Mouse (Mus musculus): ENCODE data around the gene Fkrp. TPM values are rescaled to one million over a fixed set of nuclear protein-coding genes. Genes with fewer than 3 reads are reported as not detected.
A peak's percentile ranks its signal among the peaks of the same experiment; 100 is the strongest.

Fkrp gene
- total and polyA plus RNA-seq, 2 experiments from 2014 or later: 45.4 to 73.8 TPM

- DNase-seq (ENCODE audit: low spot score) (no peak), ATAC-seq (no peak)
- Histone ChIP-seq H3K27me3 (ENCODE audit: insufficient read depth, low read length) (no peaks in the 10 kb centered on the region), H3K4me2 (ENCODE audit: low read depth, low read length) (0 out of 2 replicates have a peak overlapping the region, but pooled peaks have one; percentile 7), H3K4me3 (ENCODE audit: low read length) (no peak overlapping the region), H3K9me3 (ENCODE audit: low read length) (no peaks in the 10 kb centered on the region), H3K4me1 (ENCODE audit: insufficient read depth, low read length) (peaks cover 35% of the 10 kb centered on the region), H3K36me3 (ENCODE audit: insufficient read depth, low read length) (peaks cover 25% of the 10 kb centered on the region), H3K27ac (peak overlapping the region; percentile 64), H3K9ac (replicated peaks; ENCODE audit: low read length) (no peak overlapping the region)
- TF ChIP-seq CTCF (IDR thresholded peaks at IDR 0.05; ENCODE audit: low read depth): no peak
- 40% methylated on average over 3 of the region's 3 CpGs for WGBS
Measured at GRCm38 (mm10) chr7:16821091-16821490, 4.6 kb upstream of the Fkrp start.

DNA sequence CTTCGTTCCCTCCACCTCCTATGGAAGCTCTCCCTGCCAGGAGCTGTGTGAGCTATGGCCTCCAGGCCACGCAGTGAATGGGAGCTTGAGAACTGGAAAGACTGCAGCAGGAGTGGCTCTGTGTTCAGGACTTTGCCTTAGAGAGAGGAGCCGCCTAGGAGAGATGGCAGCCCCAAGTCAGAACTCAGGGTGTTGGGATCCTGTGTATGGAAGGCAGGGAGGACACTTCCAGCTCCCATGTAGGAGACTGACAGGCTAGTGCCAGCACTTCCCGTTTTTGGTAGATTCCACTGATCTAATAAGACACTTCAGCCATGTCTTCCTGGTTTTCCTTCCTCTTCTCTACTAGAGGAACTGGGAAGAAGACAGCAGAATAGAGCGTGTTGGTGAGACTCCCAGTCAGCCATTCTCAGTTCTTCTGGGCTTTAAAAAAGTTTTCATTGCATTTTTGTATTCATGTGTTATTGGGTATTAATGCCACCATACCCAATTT is 3.8 kb upstream of the Fkrp start:
- no peak overlapping the region for H3K4me3 ChIP-seq (ENCODE audit: low read length)
- no peak overlapping the region for H3K27ac ChIP-seq
- H3K27me3 ChIP-seq (ENCODE audit: insufficient read depth, low read length): no peaks in the 10 kb centered on the region
- H3K36me3 ChIP-seq (ENCODE audit: insufficient read depth, low read length): peaks cover 18% of the 10 kb centered on the region
- peaks cover 35% of the 10 kb centered on the region for H3K4me1 ChIP-seq (ENCODE audit: insufficient read depth, low read length)
- 68% methylated on average over 5 of the region's 5 CpGs for WGBS
- no peak for TF ChIP-seq CTCF (IDR thresholded peaks at IDR 0.05; ENCODE audit: low read depth)
- ATAC-seq (no peak), DNase-seq (ENCODE audit: low spot score) (no peak)
- no peak overlapping the region for H3K4me2 ChIP-seq (ENCODE audit: low read depth, low read length)
- no peak overlapping the region for H3K9ac ChIP-seq (replicated peaks; ENCODE audit: low read length)
- no peaks in the 10 kb centered on the region for H3K9me3 ChIP-seq (ENCODE audit: low read length)

- no peak for ATAC-seq
- H3K36me3 ChIP-seq (ENCODE audit: insufficient read depth, low read length): peaks cover 13% of the 10 kb centered on the region; the same call in 1 of the 2 replicates
- peaks cover 35% of the 10 kb centered on the region for H3K4me1 ChIP-seq (ENCODE audit: insufficient read depth, low read length)
- H3K4me2 ChIP-seq (ENCODE audit: low read depth, low read length): 0 out of 2 replicates have a peak overlapping the region, but pooled peaks have one; percentile 27
- no peaks in the 10 kb centered on the region for H3K9me3 ChIP-seq (ENCODE audit: low read length)
- no peak overlapping the region for H3K27ac ChIP-seq
- H3K27me3 ChIP-seq (ENCODE audit: insufficient read depth, low read length): no peaks in the 10 kb centered on the region
- no peak for TF ChIP-seq CTCF (IDR thresholded peaks at IDR 0.05; ENCODE audit: low read depth)
- DNase-seq (ENCODE audit: low spot score): no peak
- no peak overlapping the region for H3K4me3 ChIP-seq (ENCODE audit: low read length)
- WGBS: 65% methylated on average over 5 of the region's 5 CpGs
- H3K9ac ChIP-seq (replicated peaks; ENCODE audit: low read length): peak overlapping the region; percentile 21; the same call in 1 of the 2 replicates
Measured at GRCm38 (mm10) chr7:16819794-16820193, 3.3 kb upstream of the Fkrp start.

GRCm38 (mm10) chr7:16817693-16818092 is 1.2 kb upstream of the Fkrp start:
- Histone ChIP-seq H3K36me3 (ENCODE audit: insufficient read depth, low read length) (no peaks in the 10 kb centered on the region; the same call in 1 of the 2 replicates), H3K9me3 (ENCODE audit: low read length) (no peaks in the 10 kb centered on the region), H3K4me3 (ENCODE audit: low read length) (peak overlapping the region; percentile 99), H3K4me1 (ENCODE audit: insufficient read depth, low read length) (peaks cover 35% of the 10 kb centered on the region), H3K27me3 (ENCODE audit: insufficient read depth, low read length) (no peaks in the 10 kb centered on the region), H3K9ac (replicated peaks; ENCODE audit: low read length) (peak overlapping the region; percentile 100), H3K4me2 (ENCODE audit: low read depth, low read length) (peak overlapping the region; percentile 83), H3K27ac (peak overlapping the region; percentile 99; the same call in 1 of the 2 replicates)
- TF ChIP-seq CTCF (IDR thresholded peaks at IDR 0.05; ENCODE audit: low read depth): no peak
- ATAC-seq (no peak), DNase-seq (ENCODE audit: low spot score) (peak; percentile 16)
- 19% methylated on average over 3 of the region's 3 CpGs for WGBS

GRCm38 (mm10) chr7:16816078-16816474 is 456 bp downstream of the Fkrp start:
- no peaks in the 10 kb centered on the region for H3K27me3 ChIP-seq (ENCODE audit: insufficient read depth, low read length)
- 0% methylated on average over 47 of the region's 55 CpGs for WGBS
- peak overlapping the region; percentile 99 for H3K27ac ChIP-seq
- H3K9ac ChIP-seq (replicated peaks; ENCODE audit: low read length): peak overlapping the region; percentile 100
- peaks cover 32% of the 10 kb centered on the region for H3K4me1 ChIP-seq (ENCODE audit: insufficient read depth, low read length)
- peak overlapping the region; percentile 83 for H3K4me2 ChIP-seq (ENCODE audit: low read depth, low read length)
- ATAC-seq (peak; percentile 78), DNase-seq (ENCODE audit: low spot score) (peak; percentile 96)
- H3K36me3 ChIP-seq (ENCODE audit: insufficient read depth, low read length): no peaks in the 10 kb centered on the region
- no peaks in the 10 kb centered on the region for H3K9me3 ChIP-seq (ENCODE audit: low read length)
- no peak for TF ChIP-seq CTCF (IDR thresholded peaks at IDR 0.05; ENCODE audit: low read depth)
- peak overlapping the region; percentile 99 for H3K4me3 ChIP-seq (ENCODE audit: low read length)

DNA sequence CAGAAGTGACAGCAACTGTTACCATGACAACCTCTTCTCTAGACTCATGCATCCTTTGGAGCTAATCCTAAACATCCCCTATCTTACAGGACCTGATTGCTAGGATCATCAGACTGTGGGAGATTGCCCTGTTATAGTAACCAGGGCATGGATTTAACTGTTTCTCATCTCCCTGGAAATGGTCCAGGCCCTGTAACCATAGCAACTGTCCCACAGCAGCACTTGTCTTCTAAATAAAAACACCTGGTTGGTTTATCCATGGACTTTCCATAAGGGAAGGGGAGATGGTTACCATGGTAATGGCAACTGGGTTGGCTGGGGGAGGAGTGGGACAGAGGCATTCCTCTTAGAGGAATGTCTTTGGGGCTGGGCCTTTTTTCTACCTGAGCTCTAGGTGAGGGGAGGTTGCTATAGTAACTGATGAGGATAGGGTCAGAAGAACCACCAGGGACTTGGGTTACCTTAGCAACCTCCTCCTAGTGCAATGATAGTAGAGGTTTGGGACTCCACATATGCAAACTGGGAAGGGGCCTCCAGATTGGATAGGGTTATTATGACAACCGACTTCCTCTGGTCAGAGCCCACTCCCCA is 1.1 kb downstream of the Fkrp start, which contains the start of gene Strn4:
Gene Strn4 (plus strand): TSS at position 539 of the 591 bp plus-strand sequence.
- 6% methylated on average over 1 of the region's 1 CpGs for WGBS
- H3K27ac ChIP-seq: peak within 1 kb of the TSS; percentile 99
- peak within 1 kb of the TSS; percentile 83 for H3K4me2 ChIP-seq (ENCODE audit: low read depth, low read length)
- peak; percentile 89 for DNase-seq (ENCODE audit: low spot score)
- peak within 1 kb of the TSS; percentile 100 for H3K9ac ChIP-seq (replicated peaks; ENCODE audit: low read length)
- H3K9me3 ChIP-seq (ENCODE audit: low read length): no peaks in the 10 kb centered on the region
- H3K4me1 ChIP-seq (ENCODE audit: insufficient read depth, low read length): peaks cover 28% of the 10 kb centered on the region
- peak within 1 kb of the TSS; percentile 99 for H3K4me3 ChIP-seq (ENCODE audit: low read length)
- no peaks in the 10 kb centered on the region for H3K27me3 ChIP-seq (ENCODE audit: insufficient read depth, low read length)
- TF ChIP-seq CTCF (IDR thresholded peaks at IDR 0.05; ENCODE audit: low read depth): no peak
- peak; percentile 79 for ATAC-seq
- H3K36me3 ChIP-seq (ENCODE audit: insufficient read depth, low read length): no peaks in the 10 kb centered on the region

- no peak overlapping the region for H3K4me2 ChIP-seq (ENCODE audit: low read depth, low read length)
- H3K4me3 ChIP-seq (ENCODE audit: low read length): no peak overlapping the region
- no peak overlapping the region for H3K27ac ChIP-seq
- no peak overlapping the region for H3K9ac ChIP-seq (replicated peaks; ENCODE audit: low read length)
- no peaks in the 10 kb centered on the region for H3K9me3 ChIP-seq (ENCODE audit: low read length)
- no peaks in the 10 kb centered on the region for H3K4me1 ChIP-seq (ENCODE audit: insufficient read depth, low read length)
- ATAC-seq (no peak), DNase-seq (ENCODE audit: low spot score) (peak; percentile 36)
- peak; percentile 60 for TF ChIP-seq CTCF (IDR thresholded peaks at IDR 0.05; ENCODE audit: low read depth)
- 68% methylated on average over 2 of the region's 2 CpGs for WGBS
- H3K36me3 ChIP-seq (ENCODE audit: insufficient read depth, low read length): 0 out of 2 replicates have a peak, but pooled peaks cover 2% of the 10 kb centered on the region
- H3K27me3 ChIP-seq (ENCODE audit: insufficient read depth, low read length): no peaks in the 10 kb centered on the region
Measured at GRCm38 (mm10) chr7:16812505-16812904, 4.0 kb downstream of the Fkrp start.

Measured in hindbrain, postnatal 0 days (tissue).